Comparison of ENCODE assay signal across 13 mouse cellular contexts in the genomic region with DNA sequence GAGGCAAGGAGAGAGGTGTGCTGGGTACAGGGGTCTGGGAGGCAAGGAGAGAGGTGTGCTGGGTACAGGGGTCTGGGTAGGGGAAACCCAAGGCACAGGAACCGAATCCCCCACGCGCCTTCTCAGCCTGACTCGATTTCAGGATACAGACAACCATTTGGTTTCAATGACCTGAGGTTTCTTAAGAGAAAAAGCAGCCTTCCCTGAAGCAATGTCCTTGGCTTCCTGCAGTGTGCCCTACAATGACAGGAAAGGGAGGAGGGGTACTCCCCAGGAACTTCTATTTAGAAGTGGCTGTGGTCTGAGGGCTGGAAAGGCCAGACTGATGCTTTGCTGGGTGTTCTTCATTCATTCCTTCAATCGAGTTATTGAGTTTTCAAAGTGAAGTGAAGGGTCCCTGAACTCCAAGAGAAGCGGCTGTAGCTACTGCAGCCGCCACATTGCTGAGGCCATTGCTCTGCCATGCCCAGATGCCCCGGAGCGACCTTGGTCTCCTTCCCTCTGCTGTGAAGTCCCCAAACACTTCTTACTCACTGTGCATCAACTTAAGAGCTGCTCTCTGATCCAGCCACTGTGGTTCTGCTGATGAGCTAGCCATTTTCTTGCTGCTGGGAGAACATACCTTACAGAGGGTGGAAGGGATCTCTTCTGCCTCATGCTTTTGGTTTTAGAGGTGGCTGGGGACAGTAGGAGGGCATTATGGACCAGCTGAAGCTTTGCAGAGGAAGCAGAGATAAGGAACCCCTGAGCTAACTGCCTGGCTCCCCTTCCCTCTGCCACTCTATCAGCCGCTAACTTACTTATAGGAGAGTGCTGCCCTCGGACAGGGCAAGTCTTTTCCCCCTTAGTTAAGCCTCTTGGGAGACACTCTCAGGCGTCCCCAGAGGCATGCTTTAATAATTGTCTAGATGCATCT. TPM values are rescaled to one million over a fixed set of nuclear protein-coding genes. Genes with fewer than 3 reads are reported as not detected.
DNase-seq lines count a peak whose midpoint lies in the region; ATAC-seq and TF ChIP-seq lines count a peak whose summit lies in the region.
"Had no signal": no experiment of that assay in that cellular context is flagged by ENCODE, and none has a peak within 500 bp of the region (broad histone marks: within the 10 kb centered on the region; RNA-seq: fewer than 3 reads in every experiment).

No protein-coding gene starts in this region.

- no peaks in the 10 kb centered on the region for H3K27me3 ChIP-seq in spleen, adult 2 months (ENCODE audit: control insufficient read depth, insufficient read depth, low read length)

- intact Hi-C loops in heart, postnatal 36 days (cut with DNase I), result loop anchor here (5.0 kb wide), 3 partner anchors 110 to 330 kb away; a partner anchor contains a TSS

- no peak for TF ChIP-seq CTCF in spleen, adult 2 months (IDR thresholded peaks at IDR 0.05; ENCODE audit: extremely low read depth, insufficient read depth, insufficient read length, insufficient replicate concordance)

- H3K4me3 ChIP-seq in spleen, adult 2 months (ENCODE audit: extremely low read depth, insufficient read depth, insufficient read length), result no peak overlapping the region
- H3K4me3 ChIP-seq: erythroblast, embryonic 14.5 days had no signal

- WGBS in spleen, adult 2 months, result 28% methylated on average over 12 of the region's 12 CpGs

- peak; percentile 21 for DNase-seq in heart, adult 8-10 months (ENCODE audit: low spot score)
- no peak for DNase-seq in heart, postnatal 36 days
- DNase-seq in spleen, adult 2 months (ENCODE audit: low read depth in 1 of 2, low spot score in 2 of 2), result no peak
- no peak for DNase-seq in spleen, adult 18-20 months
- no peak for DNase-seq in cerebellum, postnatal 25 days
- DNase-seq: cerebellum, adult 11 months; gastrocnemius, postnatal 25 days; right cerebral cortex, postnatal 14 days had no signal

- no peak for TF ChIP-seq POLR2A in spleen, adult 2 months (IDR thresholded peaks at IDR 0.05; ENCODE audit: low read depth, low read length)

- peak overlapping the region; percentile 14; the same call in 1 of the 2 replicates for H3K27ac ChIP-seq in spleen, adult 2 months (ENCODE audit: insufficient read depth, low read length)
- H3K27ac ChIP-seq: liver, embryonic 14.5 days had no signal

- H3K4me1 ChIP-seq in spleen, adult 2 months (ENCODE audit: control insufficient read depth, insufficient read depth, insufficient read length), result peaks cover 24% of the 10 kb centered on the region; the same call in 1 of the 2 replicates

- ATAC-seq in granulocyte monocyte progenitor cell, adult 5-6 weeks (replicated peaks; ENCODE audit: poor library complexity, severe bottlenecking), result peak; percentile 29
- ATAC-seq in megakaryocyte progenitor cell, adult 5-6 weeks (replicated peaks; ENCODE audit: poor library complexity), result peak; percentile 4; the same call in 1 of the 2 replicates
- ATAC-seq in activated CD4-positive, CD25-positive, alpha-beta regulatory T cell, adult 4 months, result no peak

- H3K36me3 ChIP-seq in spleen, adult 2 months (ENCODE audit: control insufficient read depth, insufficient read depth, low read length), result no peaks in the 10 kb centered on the region

RNA-seq across cellular contexts. Expression of a gene that starts 28.5 kb away (rescaled TPM):
- not detected for total RNA-seq in heart, adult 8-10 months (2022)
- not detected for total RNA-seq in heart, postnatal 36 days (2021)
- polyA plus RNA-seq in spleen, adult 2 months (2012; rRNA removed), result 0.70 and 0.90 TPM in 2 replicates
- total RNA-seq in granulocyte monocyte progenitor cell, adult 5-6 weeks (2014; fragmentation: Nextera tagmentation), result 2.0 TPM in 1 of 2 replicates, not detected in the other
- 0.60 and 4.0 TPM in 2 replicates for total RNA-seq in granulocyte monocyte progenitor cell, adult 5-6 weeks (2017)
- 1.3 and 1.4 TPM in 2 replicates for total RNA-seq in megakaryocyte progenitor cell, adult 5-6 weeks (2015)
- total RNA-seq in megakaryocyte progenitor cell, adult 5-6 weeks (2017), result 1.3 and 1.6 TPM in 2 replicates
- under 1 TPM; 0.48 to 0.81 TPM for polyA plus RNA-seq in activated CD4-positive, CD25-positive, alpha-beta regulatory T cell, adult 4 months (2017; shearing (Covaris generic))
- total RNA-seq: gastrocnemius, postnatal 25 days had no signal
- polyA plus RNA-seq: erythroblast, embryonic 14.5 days had no signal
